Mouse (Mus musculus) effector memory CD4-positive, alpha-beta T cell, adult 7 months (primary cell): ENCODE results near the gene Fcrl5. TPM values are rescaled to one million over a fixed set of nuclear protein-coding genes. Genes with fewer than 3 reads are reported as not detected.

ENCODE experiments used
- polyA plus RNA-seq: library from polyadenylated mRNA; unstranded; fragments of 100-300 nt; shearing (Covaris generic); gene quantifications from one replicate; pipeline ENCODE4 v1.2.1, GENCODE M21; 2017

The Fcrl5 gene
- polyA plus RNA-seq, result not detected

DNA sequence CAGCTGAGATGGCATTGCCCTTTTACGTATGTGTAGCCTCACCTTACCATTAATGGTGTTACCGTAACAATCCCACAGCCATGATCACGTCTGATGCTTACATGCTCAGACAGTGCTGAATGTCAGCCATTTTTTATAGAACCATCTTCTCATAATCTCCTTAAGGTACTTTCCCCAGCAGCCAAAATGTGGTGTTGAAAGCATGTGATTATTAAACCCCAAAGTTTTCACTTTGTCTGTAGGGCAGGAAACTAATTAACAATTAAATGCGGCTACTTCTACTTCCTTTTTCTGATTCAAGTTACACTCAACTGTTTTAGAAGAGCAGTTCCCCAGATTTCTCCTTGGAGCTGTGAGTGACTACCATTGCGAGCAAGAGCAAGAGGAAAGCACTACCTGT is at the start of gene Fcrl5:
Fcrl5 (plus strand) TSS at position 295 of the 400 bp plus-strand sequence.

DNA sequence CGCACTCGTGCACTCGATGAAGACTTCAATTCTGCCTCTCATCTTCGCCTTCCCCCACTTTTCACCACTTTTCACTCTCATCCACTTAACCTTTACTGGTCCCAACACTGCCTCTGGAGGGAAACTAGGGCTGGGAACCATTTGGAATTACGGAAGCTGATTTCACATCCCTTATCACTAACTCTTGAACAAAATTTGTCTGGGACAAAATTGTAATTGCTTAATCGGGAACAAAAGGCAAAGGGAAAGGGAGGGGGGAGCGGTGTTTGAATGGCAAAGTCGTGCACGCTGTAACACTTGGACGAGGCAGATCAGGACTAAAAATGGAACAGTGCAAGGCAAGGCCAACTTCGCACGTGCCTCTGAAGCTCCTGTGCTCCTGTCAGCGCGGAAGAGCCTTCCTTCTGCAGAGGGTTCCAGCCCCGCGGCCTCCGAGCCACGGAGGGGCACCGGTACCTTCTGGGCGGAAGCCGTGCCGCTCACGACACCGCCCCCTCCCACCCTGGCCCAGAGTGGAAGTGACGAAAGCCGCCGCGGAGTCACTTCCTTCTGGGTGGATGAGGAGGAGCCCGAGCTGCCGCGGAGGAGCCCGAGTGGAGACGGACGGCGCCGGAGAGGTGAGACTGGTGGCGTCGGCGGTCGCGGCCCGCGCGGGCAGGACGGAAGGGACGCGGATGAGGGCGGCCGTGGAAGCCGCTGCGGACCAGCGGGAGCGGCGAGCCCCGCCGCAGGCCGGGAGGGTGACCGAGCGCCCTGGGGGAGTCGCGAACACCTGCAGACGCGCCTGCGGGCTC is 89.7 kb downstream of the Fcrl5 start, which contains the start of gene Etv3:
Etv3 (plus strand) TSS at position 365 of the 794 bp plus-strand sequence.

Other genes with a start within 250 kb of the Fcrl5 start
- 0.66 TPM for gene Fcrls, start 172.0 kb upstream of the Fcrl5 start, polyA plus RNA-seq
- not detected for gene Cd5l, start 77.9 kb upstream of the Fcrl5 start, polyA plus RNA-seq
- 7.6 TPM for gene Fcrl1, start 59.4 kb upstream of the Fcrl5 start, polyA plus RNA-seq
- gene Etv3, start 89.6 kb downstream of the Fcrl5 start, polyA plus RNA-seq, result 75.9 TPM
- 6.6 TPM for gene Arhgef11, start 181.8 kb downstream of the Fcrl5 start, polyA plus RNA-seq